20 mouse cellular contexts compared by ENCODE assay signal in the genomic region with DNA sequence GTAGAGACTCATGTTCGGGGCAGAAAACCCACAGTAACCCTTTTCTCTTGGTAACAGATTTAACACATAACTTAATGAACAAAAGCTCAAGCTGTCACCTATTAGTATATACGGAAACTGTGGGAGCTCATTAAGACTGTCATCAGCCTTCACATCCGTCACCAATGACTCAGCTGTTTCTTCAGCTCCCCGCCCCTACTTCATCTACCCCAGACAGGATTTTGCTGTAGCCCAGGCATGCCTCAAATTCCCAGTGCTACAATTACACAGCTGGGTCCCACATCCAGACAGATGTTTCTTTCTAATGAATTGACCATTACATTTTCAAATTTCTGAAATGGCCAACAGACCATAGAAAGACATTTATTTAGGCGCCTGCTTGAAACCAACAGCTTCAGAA. TPM values are rescaled to one million over a fixed set of nuclear protein-coding genes. Genes with fewer than 3 reads are reported as not detected.
A peak's percentile ranks its signal among the peaks of the same experiment; 100 is the strongest.
DNase-seq lines count a peak whose midpoint lies in the region; ATAC-seq and TF ChIP-seq lines count a peak whose summit lies in the region.
"Had no signal": no experiment of that assay in that cellular context is flagged by ENCODE, and none has a peak within 500 bp of the region (broad histone marks: within the 10 kb centered on the region; RNA-seq: fewer than 3 reads in every experiment).

No protein-coding gene starts in this region.

- TF ChIP-seq CTCF in ES-Bruce4 (IDR thresholded peaks at IDR 0.05; ENCODE audit: low read depth, low read length): no peak
- TF ChIP-seq CTCF in brain, embryonic 14.5 days (IDR thresholded peaks at IDR 0.05; ENCODE audit: borderline replicate concordance, extremely low read depth, insufficient read depth, insufficient read length): no peak
- TF ChIP-seq CTCF in midbrain, postnatal 0 days (IDR thresholded peaks at IDR 0.05): no peak

- DNase-seq in 416B (ENCODE audit: low read depth): peak; percentile 54
- DNase-seq in brain, embryonic 14.5 days (ENCODE audit: low read depth): peak; percentile 42
- DNase-seq in liver, embryonic 13.5 days: peak; percentile 39
- DNase-seq in midbrain, postnatal 0 days (ENCODE audit: low spot score): no peak
- no peak for DNase-seq in midbrain, embryonic 10.5 days (ENCODE audit: low spot score)
- DNase-seq: adrenal gland, postnatal 10 days; cerebellum, adult 11 months; gastrocnemius, postnatal 14 days; kidney, adult 9 months; lung, adult 18-20 months; right cerebral cortex, postnatal 4 days; thymus, postnatal 36 days had no signal

- H3K36me3 ChIP-seq in ES-Bruce4 (ENCODE audit: control insufficient read depth, insufficient read depth, low read length, poor library complexity, severe bottlenecking): peaks cover 94% of the 10 kb centered on the region
- peaks cover 97% of the 10 kb centered on the region for H3K36me3 ChIP-seq in liver, embryonic 13.5 days
- H3K36me3 ChIP-seq in midbrain, postnatal 0 days (ENCODE audit: insufficient read depth, low read length): peaks cover 49% of the 10 kb centered on the region
- H3K36me3 ChIP-seq in midbrain, embryonic 10.5 days: peaks cover 100% of the 10 kb centered on the region
- H3K36me3 ChIP-seq in midbrain, embryonic 16.5 days (ENCODE audit: control insufficient read depth, insufficient read depth, low read length): peaks cover 46% of the 10 kb centered on the region

- H3K27ac ChIP-seq in ES-Bruce4 (ENCODE audit: insufficient read depth, low read length): peak overlapping the region; percentile 96
- peak overlapping the region; percentile 30 for H3K27ac ChIP-seq in liver, embryonic 13.5 days
- H3K27ac ChIP-seq in midbrain, postnatal 0 days (ENCODE audit: low read depth, low read length): no peak overlapping the region
- H3K27ac ChIP-seq in midbrain, embryonic 10.5 days (replicated peaks): no peak overlapping the region
- no peak overlapping the region for H3K27ac ChIP-seq in midbrain, embryonic 16.5 days (ENCODE audit: low read length)
- H3K27ac ChIP-seq: hindbrain, embryonic 15.5 days had no signal

- no peak overlapping the region for H3K4me3 ChIP-seq in ES-Bruce4 (ENCODE audit: low read depth, low read length)
- no peak overlapping the region for H3K4me3 ChIP-seq in liver, embryonic 13.5 days (replicated peaks)
- no peak overlapping the region for H3K4me3 ChIP-seq in midbrain, postnatal 0 days (ENCODE audit: low read depth, low read length)
- no peak overlapping the region for H3K4me3 ChIP-seq in midbrain, embryonic 10.5 days
- no peak overlapping the region for H3K4me3 ChIP-seq in midbrain, embryonic 16.5 days (ENCODE audit: low read depth, low read length)
- H3K4me3 ChIP-seq: hindbrain, embryonic 15.5 days had no signal

- H3K27me3 ChIP-seq in ES-Bruce4 (ENCODE audit: control insufficient read depth, insufficient read depth, low read length, poor library complexity, severe bottlenecking): no peaks in the 10 kb centered on the region
- no peaks in the 10 kb centered on the region for H3K27me3 ChIP-seq in liver, embryonic 13.5 days
- no peaks in the 10 kb centered on the region for H3K27me3 ChIP-seq in midbrain, postnatal 0 days (ENCODE audit: insufficient read depth, low read length)
- H3K27me3 ChIP-seq in midbrain, embryonic 10.5 days (ENCODE audit: low read depth, poor library complexity, severe bottlenecking): no peaks in the 10 kb centered on the region
- no peaks in the 10 kb centered on the region for H3K27me3 ChIP-seq in midbrain, embryonic 16.5 days (ENCODE audit: control insufficient read depth, insufficient read depth, low read depth, low read length)
- H3K27me3 ChIP-seq: hindbrain, embryonic 15.5 days had no signal

- peak overlapping the region; percentile 50; the same call in 1 of the 2 replicates for H3K9ac ChIP-seq in ES-Bruce4 (ENCODE audit: low read depth, poor library complexity, severe bottlenecking)
- no peak overlapping the region for H3K9ac ChIP-seq in liver, embryonic 13.5 days
- no peak overlapping the region for H3K9ac ChIP-seq in midbrain, postnatal 0 days (replicated peaks; ENCODE audit: low read length, poor library complexity, severe bottlenecking)
- H3K9ac ChIP-seq in midbrain, embryonic 16.5 days (ENCODE audit: low read depth, low read length): no peak overlapping the region
- H3K9ac ChIP-seq: hindbrain, embryonic 15.5 days had no signal

- TF ChIP-seq EP300 in ES-Bruce4 (IDR thresholded peaks at IDR 0.05; ENCODE audit: insufficient read depth, low read depth, low read length): 0 out of 2 replicates have a peak, but pooled peaks have one; percentile 35

- H3K9me3 ChIP-seq in ES-Bruce4 (replicated peaks; ENCODE audit: control insufficient read depth, insufficient read depth, low read length, poor library complexity, severe bottlenecking): no peaks in the 10 kb centered on the region
- no peaks in the 10 kb centered on the region for H3K9me3 ChIP-seq in liver, embryonic 13.5 days (replicated peaks)
- no peaks in the 10 kb centered on the region for H3K9me3 ChIP-seq in midbrain, postnatal 0 days (ENCODE audit: low read length)
- no peaks in the 10 kb centered on the region for H3K9me3 ChIP-seq in midbrain, embryonic 10.5 days (replicated peaks)
- no peaks in the 10 kb centered on the region for H3K9me3 ChIP-seq in midbrain, embryonic 16.5 days (replicated peaks; ENCODE audit: control insufficient read depth, low read length, poor library complexity, severe bottlenecking)
- H3K9me3 ChIP-seq: hindbrain, embryonic 15.5 days had no signal

- 63% methylated on average over 5 of the region's 5 CpGs for WGBS in liver, embryonic 13.5 days (ENCODE audit: insufficient replicate concordance)
- 72% methylated on average over 5 of the region's 5 CpGs for WGBS in midbrain, postnatal 0 days
- 87% methylated on average over 5 of the region's 5 CpGs for WGBS in midbrain, embryonic 10.5 days
- 79% methylated on average over 5 of the region's 5 CpGs for WGBS in midbrain, embryonic 16.5 days

- peak; percentile 85 for ATAC-seq in liver, embryonic 13.5 days (ENCODE audit: low read depth)
- no peak for ATAC-seq in midbrain, postnatal 0 days (ENCODE audit: low FRiP score)
- no peak for ATAC-seq in midbrain, embryonic 16.5 days

- TF ChIP-seq POLR2A in ES-Bruce4 (IDR thresholded peaks at IDR 0.05; ENCODE audit: insufficient read depth, low read length): no peak
- TF ChIP-seq POLR2A in brain, embryonic 14.5 days (IDR thresholded peaks at IDR 0.05; ENCODE audit: borderline replicate concordance, extremely low read depth, insufficient read depth, insufficient read length, poor library complexity, severe bottlenecking): no peak

- no peak overlapping the region for H3K4me2 ChIP-seq in liver, embryonic 13.5 days
- no peak overlapping the region for H3K4me2 ChIP-seq in midbrain, postnatal 0 days (ENCODE audit: low read depth, low read length, poor library complexity, severe bottlenecking)
- no peak overlapping the region for H3K4me2 ChIP-seq in midbrain, embryonic 16.5 days (ENCODE audit: low read length)
- H3K4me2 ChIP-seq: hindbrain, embryonic 15.5 days had no signal

- H3K4me1 ChIP-seq in ES-Bruce4 (ENCODE audit: control insufficient read depth, insufficient read depth, low read length): peaks cover 4% of the 10 kb centered on the region
- H3K4me1 ChIP-seq in liver, embryonic 13.5 days (replicated peaks): peaks cover 25% of the 10 kb centered on the region
- H3K4me1 ChIP-seq in midbrain, postnatal 0 days (ENCODE audit: insufficient read depth, low read length): no peaks in the 10 kb centered on the region
- no peaks in the 10 kb centered on the region for H3K4me1 ChIP-seq in midbrain, embryonic 10.5 days
- peaks cover 2% of the 10 kb centered on the region; the same call in 1 of the 2 replicates for H3K4me1 ChIP-seq in midbrain, embryonic 16.5 days (ENCODE audit: control insufficient read depth, insufficient read depth, low read length)

RNA-seq across cellular contexts. Expression of a gene that starts 8.0 kb away (rescaled TPM):
- 116 and 119 TPM in 2 replicates for polyA plus RNA-seq in ES-Bruce4 (2011; ENCODE audit: insufficient read depth, insufficient read length, low read depth, missing spikeins)
- 106 and 115 TPM in 2 replicates for polyA plus RNA-seq in brain, embryonic 14.5 days (2012; rRNA removed)
- polyA plus RNA-seq in liver, embryonic 13.5 days (2015; fragmentation: Nextera tagmentation; extraction: Ambion mirVana): 49.7 and 54.6 TPM in 2 replicates
- 57.4 and 66.2 TPM in 2 replicates for total RNA-seq in midbrain, postnatal 0 days (2014; rRNA removed)
- 101 and 102 TPM in 2 replicates for polyA plus RNA-seq in midbrain, postnatal 0 days (2015; fragmentation: Nextera tagmentation; extraction: Ambion mirVana)
- polyA plus RNA-seq in midbrain, embryonic 10.5 days (2016; fragmentation: Nextera tagmentation; extraction: Ambion mirVana): 139 and 150 TPM in 2 replicates
- polyA plus RNA-seq in midbrain, embryonic 16.5 days (2015; fragmentation: Nextera tagmentation; extraction: Ambion mirVana): 106 and 113 TPM in 2 replicates

RNA-seq across cellular contexts. Expression of a gene that starts 33.9 kb away (rescaled TPM):
- polyA plus RNA-seq in ES-Bruce4 (2011; ENCODE audit: insufficient read depth, insufficient read length, low read depth, missing spikeins): 0.10 TPM in 1 of 2 replicates, not detected in the other
- polyA plus RNA-seq in brain, embryonic 14.5 days (2012; rRNA removed): not detected in 2 replicates
- polyA plus RNA-seq in liver, embryonic 13.5 days (2015; fragmentation: Nextera tagmentation; extraction: Ambion mirVana): not detected in 2 replicates
- not detected in 2 replicates for total RNA-seq in midbrain, postnatal 0 days (2014; rRNA removed)
- not detected in 2 replicates for polyA plus RNA-seq in midbrain, postnatal 0 days (2015; fragmentation: Nextera tagmentation; extraction: Ambion mirVana)
- not detected in 2 replicates for polyA plus RNA-seq in midbrain, embryonic 10.5 days (2016; fragmentation: Nextera tagmentation; extraction: Ambion mirVana)
- polyA plus RNA-seq in midbrain, embryonic 16.5 days (2015; fragmentation: Nextera tagmentation; extraction: Ambion mirVana): not detected in 2 replicates
- total RNA-seq: adrenal gland, postnatal 10 days; gastrocnemius, postnatal 14 days; layer of hippocampus, adult 18-20 months; megakaryocyte-erythroid progenitor cell, adult 5-6 weeks had no signal
- polyA plus RNA-seq: heart, embryonic 14.5 days; hindbrain, embryonic 15.5 days; stomach, embryonic 14.5 days had no signal

RNA-seq across cellular contexts. Expression of a gene that starts 43.5 kb away (rescaled TPM):
- polyA plus RNA-seq in ES-Bruce4 (2011; ENCODE audit: insufficient read depth, insufficient read length, low read depth, missing spikeins): not detected in 2 replicates
- polyA plus RNA-seq in brain, embryonic 14.5 days (2012; rRNA removed): not detected in 2 replicates
- polyA plus RNA-seq in liver, embryonic 13.5 days (2015; fragmentation: Nextera tagmentation; extraction: Ambion mirVana): not detected in 2 replicates
- not detected in 2 replicates for total RNA-seq in midbrain, postnatal 0 days (2014; rRNA removed)
- not detected in 2 replicates for polyA plus RNA-seq in midbrain, postnatal 0 days (2015; fragmentation: Nextera tagmentation; extraction: Ambion mirVana)
- polyA plus RNA-seq in midbrain, embryonic 10.5 days (2016; fragmentation: Nextera tagmentation; extraction: Ambion mirVana): 0.47 TPM in 1 of 2 replicates, not detected in the other
- not detected in 2 replicates for polyA plus RNA-seq in midbrain, embryonic 16.5 days (2015; fragmentation: Nextera tagmentation; extraction: Ambion mirVana)
- total RNA-seq: gastrocnemius, postnatal 14 days; layer of hippocampus, adult 18-20 months; left cerebral cortex, postnatal 14 days; megakaryocyte-erythroid progenitor cell, adult 5-6 weeks had no signal
- polyA plus RNA-seq: heart, embryonic 14.5 days; hindbrain, embryonic 15.5 days; stomach, embryonic 14.5 days had no signal

RNA-seq across cellular contexts. Expression of a gene that starts 44.7 kb away (rescaled TPM):
- polyA plus RNA-seq in ES-Bruce4 (2011; ENCODE audit: insufficient read depth, insufficient read length, low read depth, missing spikeins): 66.8 and 73.1 TPM in 2 replicates
- 25.5 and 29.5 TPM in 2 replicates for polyA plus RNA-seq in brain, embryonic 14.5 days (2012; rRNA removed)
- polyA plus RNA-seq in liver, embryonic 13.5 days (2015; fragmentation: Nextera tagmentation; extraction: Ambion mirVana): 27.4 and 34.3 TPM in 2 replicates
- 36.1 and 54.6 TPM in 2 replicates for total RNA-seq in midbrain, postnatal 0 days (2014; rRNA removed)
- 47.4 and 49.7 TPM in 2 replicates for polyA plus RNA-seq in midbrain, postnatal 0 days (2015; fragmentation: Nextera tagmentation; extraction: Ambion mirVana)
- polyA plus RNA-seq in midbrain, embryonic 10.5 days (2016; fragmentation: Nextera tagmentation; extraction: Ambion mirVana): 59.0 and 61.3 TPM in 2 replicates
- 65.3 and 73.1 TPM in 2 replicates for polyA plus RNA-seq in midbrain, embryonic 16.5 days (2015; fragmentation: Nextera tagmentation; extraction: Ambion mirVana)

RNA-seq across cellular contexts. Expression of a gene that starts 44.7 kb away (rescaled TPM):
- 1.7 and 2.6 TPM in 2 replicates for polyA plus RNA-seq in ES-Bruce4 (2011; ENCODE audit: insufficient read depth, insufficient read length, low read depth, missing spikeins)
- polyA plus RNA-seq in brain, embryonic 14.5 days (2012; rRNA removed): not detected in 2 replicates
- polyA plus RNA-seq in liver, embryonic 13.5 days (2015; fragmentation: Nextera tagmentation; extraction: Ambion mirVana): not detected in 2 replicates
- 0.82 TPM in 1 of 2 replicates, not detected in the other for total RNA-seq in midbrain, postnatal 0 days (2014; rRNA removed)
- 0.31 TPM in 1 of 2 replicates, not detected in the other for polyA plus RNA-seq in midbrain, postnatal 0 days (2015; fragmentation: Nextera tagmentation; extraction: Ambion mirVana)
- 0.43 TPM in 1 of 2 replicates, not detected in the other for polyA plus RNA-seq in midbrain, embryonic 10.5 days (2016; fragmentation: Nextera tagmentation; extraction: Ambion mirVana)
- polyA plus RNA-seq in midbrain, embryonic 16.5 days (2015; fragmentation: Nextera tagmentation; extraction: Ambion mirVana): not detected in 2 replicates
- total RNA-seq: layer of hippocampus, adult 18-20 months; left cerebral cortex, postnatal 14 days; megakaryocyte-erythroid progenitor cell, adult 5-6 weeks had no signal
- polyA plus RNA-seq: hindbrain, embryonic 15.5 days; stomach, embryonic 14.5 days had no signal

Comparison
In these comparisons a context has a peak if more than half of its experiments do, and no peak if none do; other contexts are left out.
1. DNase-seq: peak in 416B (single experiment), brain, embryonic 14.5 days (single experiment) and liver, embryonic 13.5 days (single experiment); none in midbrain, postnatal 0 days (single experiment) and midbrain, embryonic 10.5 days (single experiment).
2. H3K27ac ChIP-seq: peak in ES-Bruce4 (single experiment) and liver, embryonic 13.5 days (single experiment); none in midbrain, postnatal 0 days (single experiment), midbrain, embryonic 10.5 days (single experiment) and midbrain, embryonic 16.5 days (single experiment).